Mouse (Mus musculus) B cell, adult 2 months (primary cell): ENCODE results near the gene Utrn.

Experiments used
- DNase-seq, 2 experiments: peaks; one replicate each; pipeline ENCODE4 v3.0.0; 2022

Gene Utrn

GRCm38 (mm10) chr10:12790881-12791280, 78.3 kb downstream of the Utrn start:
- no peak for DNase-seq

GRCm38 (mm10) chr10:12788529-12788928, 80.6 kb downstream of the Utrn start:
- DNase-seq = no peak

GRCm38 (mm10) chr10:12787965-12788364, 81.2 kb downstream of the Utrn start:
- DNase-seq = no peak

GRCm38 (mm10) chr10:12785299-12785698, 83.9 kb downstream of the Utrn start:
- no peak for DNase-seq

- no peak for DNase-seq
These were observed 87.7 kb downstream of the Utrn start for GRCm38 (mm10) chr10:12781381-12781907.

- DNase-seq = no peak
These were observed 96.0 kb downstream of the Utrn start for GRCm38 (mm10) chr10:12773178-12773577.

GRCm38 (mm10) chr10:12771511-12771910, 97.7 kb downstream of the Utrn start:
- DNase-seq = no peak

GRCm38 (mm10) chr10:12762668-12763067, 106.5 kb downstream of the Utrn start:
- no peak for DNase-seq

GRCm38 (mm10) chr10:12758702-12758988, 110.5 kb downstream of the Utrn start:
- DNase-seq = no peak

- DNase-seq = no peak
These were observed 111.0 kb downstream of the Utrn start for GRCm38 (mm10) chr10:12757943-12758701.

GRCm38 (mm10) chr10:12756692-12757091, 112.5 kb downstream of the Utrn start:
- DNase-seq = peak in 1 of 2 experiments; percentile 3

- no peak for DNase-seq
These were observed 114.3 kb downstream of the Utrn start for GRCm38 (mm10) chr10:12754911-12755310.

GRCm38 (mm10) chr10:12754166-12754565, 115.0 kb downstream of the Utrn start:
- no peak for DNase-seq

GRCm38 (mm10) chr10:12743717-12744116, 125.4 kb downstream of the Utrn start:
- DNase-seq = no peak

GRCm38 (mm10) chr10:12739302-12739987, 129.7 kb downstream of the Utrn start:
- no peak for DNase-seq

- no peak for DNase-seq
These were observed 131.2 kb downstream of the Utrn start for GRCm38 (mm10) chr10:12737926-12738325.

GRCm38 (mm10) chr10:12736861-12737835, 132.0 kb downstream of the Utrn start:
- no peak for DNase-seq

- DNase-seq = no peak
These were observed 133.5 kb downstream of the Utrn start for GRCm38 (mm10) chr10:12735695-12736094.

GRCm38 (mm10) chr10:12731459-12731858, 137.7 kb downstream of the Utrn start:
- no peak for DNase-seq

- DNase-seq = no peak
These were observed 139.5 kb downstream of the Utrn start for GRCm38 (mm10) chr10:12729635-12730034.

GRCm38 (mm10) chr10:12729033-12729432, 140.1 kb downstream of the Utrn start:
- DNase-seq = no peak

GRCm38 (mm10) chr10:12727881-12728280, 141.3 kb downstream of the Utrn start:
- no peak for DNase-seq

GRCm38 (mm10) chr10:12726041-12726608, 143.0 kb downstream of the Utrn start:
- no peak for DNase-seq
